In genomic region chr2:92376300-92376699, GRCm38 (mm10) we compare ENCODE assay signal across 8 mouse cellular contexts. TPM values are rescaled to one million over a fixed set of nuclear protein-coding genes. Genes with fewer than 3 reads are reported as not detected.
A peak's percentile ranks its signal among the peaks of the same experiment; 100 is the strongest.
DNase-seq lines count a peak whose midpoint lies in the region; ATAC-seq and TF ChIP-seq lines count a peak whose summit lies in the region.

No protein-coding gene starts in this region.

- no peak for TF ChIP-seq EP300 in MEL (IDR thresholded peaks at IDR 0.05; ENCODE audit: low read depth in 1 of 2, low read length in 2 of 2)

- peaks cover 24% of the 10 kb centered on the region for H3K4me1 ChIP-seq in heart, embryonic 12.5 days (replicated peaks)
- peaks cover 0 to 12% of the 10 kb centered on the region in 2 experiments; a peak in 2 of 4 replicates for H3K4me1 ChIP-seq in MEL (ENCODE audit: control insufficient read depth in 1 of 2, insufficient read depth in 2 of 2, low read length in 2 of 2)

- no peak for TF ChIP-seq CTCF in MEL (IDR thresholded peaks at IDR 0.05 in 2 of 3, conservative IDR thresholded peaks at IDR 0.05 in 1 of 3; ENCODE audit: control insufficient read depth in 1 of 3, insufficient read depth in 1 of 3, low read depth in 2 of 3, low read length in 3 of 3, poor library complexity in 1 of 3, severe bottlenecking in 1 of 3)

- WGBS in heart, embryonic 12.5 days = 80% methylated on average over 6 of the region's 6 CpGs
- 76% methylated on average over 6 of the region's 6 CpGs for WGBS in macrophage (ENCODE audit: missing documents)

- TF ChIP-seq RAD21 in MEL (IDR thresholded peaks at IDR 0.05; ENCODE audit: low read depth, low read length) = no peak

- no peaks in the 10 kb centered on the region for H3K9me3 ChIP-seq in heart, embryonic 12.5 days (replicated peaks)
- no peaks in the 10 kb centered on the region for H3K9me3 ChIP-seq in MEL (replicated peaks; ENCODE audit: insufficient read depth, low read length)

- H3K4me2 ChIP-seq in heart, embryonic 12.5 days = peak overlapping the region; percentile 97

- peaks cover 38% of the 10 kb centered on the region for H3K36me3 ChIP-seq in heart, embryonic 12.5 days
- H3K36me3 ChIP-seq in MEL (ENCODE audit: control insufficient read depth in 1 of 2, insufficient read depth in 2 of 2, low read length in 2 of 2) (no peaks in the 10 kb centered on the region; a peak in 1 of 4 replicates), macrophage (ENCODE audit: inconsistent target) (peaks cover 36% of the 10 kb centered on the region)

- TF ChIP-seq POLR2A in MEL (IDR thresholded peaks at IDR 0.05; ENCODE audit: control insufficient read depth in 1 of 2, insufficient read depth in 1 of 2, low read depth in 1 of 2, low read length in 2 of 2, poor library complexity in 1 of 2) = no peak

- H3K4me3 ChIP-seq in heart, embryonic 12.5 days = peak overlapping the region; percentile 83
- H3K4me3 ChIP-seq in MEL (ENCODE audit: control insufficient read depth in 1 of 2, insufficient read depth in 1 of 2, low read depth in 2 of 2, low read length in 2 of 2) = peak overlapping the region; percentile 72 to 84
- H3K4me3 ChIP-seq in macrophage (ENCODE audit: inconsistent target) = peak overlapping the region; percentile 97

- ATAC-seq in heart, embryonic 12.5 days (ENCODE audit: insufficient number of reproducible peaks, low FRiP score) = no peak
- peak; percentile 31 for ATAC-seq in granulocyte monocyte progenitor cell, adult 5-6 weeks (replicated peaks; ENCODE audit: poor library complexity, severe bottlenecking)
- no peak for ATAC-seq in activated CD4-positive, CD25-positive, alpha-beta regulatory T cell, adult 4 months

- H3K79me2 ChIP-seq in MEL (ENCODE audit: control insufficient read depth, insufficient read depth, low read length, poor library complexity) (peaks cover 5% of the 10 kb centered on the region), macrophage (ENCODE audit: inconsistent target) (peaks cover 21% of the 10 kb centered on the region; the same call in 1 of the 2 replicates)

- peaks cover 24% of the 10 kb centered on the region for H3K27me3 ChIP-seq in heart, embryonic 12.5 days (replicated peaks)
- no peaks in the 10 kb centered on the region for H3K27me3 ChIP-seq in MEL (ENCODE audit: control insufficient read depth in 1 of 2, insufficient read depth in 2 of 2, low read length in 2 of 2)

- H3K27ac ChIP-seq in heart, embryonic 12.5 days (ENCODE audit: poor library complexity, severe bottlenecking) = no peak overlapping the region
- no peak overlapping the region for H3K27ac ChIP-seq in MEL (ENCODE audit: control insufficient read depth, low read depth, low read length)
- no peak overlapping the region for H3K27ac ChIP-seq in macrophage

- DNase-seq in heart, postnatal 14 days = no peak
- peak; percentile 44 for DNase-seq in MEL (ENCODE audit: low read depth, low spot score)
- no peak for DNase-seq in urinary bladder, postnatal 36 days (ENCODE audit: low spot score in 2 of 2)
- no peak for DNase-seq in layer of hippocampus, postnatal 14 days (ENCODE audit: low spot score in 2 of 2)

- intact Hi-C loops in heart, postnatal 14 days (cut with DNase I) = no loop called here

- no peak overlapping the region for H3K9ac ChIP-seq in heart, embryonic 12.5 days
- H3K9ac ChIP-seq in MEL (ENCODE audit: control insufficient read depth, low read depth, low read length, poor library complexity, severe bottlenecking) = peak overlapping the region; percentile 77

RNA-seq across cellular contexts. Expression of gene Large2, which starts 1.6 kb away (rescaled TPM):
- polyA plus RNA-seq in heart, embryonic 12.5 days (2016; fragmentation: Nextera tagmentation; extraction: Ambion mirVana) = 1.2 and 1.8 TPM in 2 replicates
- total RNA-seq in heart, postnatal 14 days (2021) = under 1 TPM; 0.32 to 0.36 TPM
- not detected in 2 replicates for total RNA-seq in MEL (2012; rRNA removed)
- polyA plus RNA-seq in MEL (2012; ENCODE audit: insufficient read depth in 1 of 2, insufficient read length in 2 of 2, low read depth in 1 of 2, low replicate concordance in 2 of 2, missing spikeins in 1 of 2) = under 1 TPM in 1 of 2 experiments, not detected in 1; 0.03 TPM
- 0.75 and 2.5 TPM in 2 replicates for total RNA-seq in granulocyte monocyte progenitor cell, adult 5-6 weeks (2014; fragmentation: Nextera tagmentation)
- total RNA-seq in granulocyte monocyte progenitor cell, adult 5-6 weeks (2017) = 0.13 TPM in 1 of 2 replicates, not detected in the other
- not detected for total RNA-seq in macrophage (2018; cell fraction: chromatin; rRNA removed)
- not detected for total RNA-seq in macrophage (2018; cell fraction: cytosol; rRNA removed)
- total RNA-seq in macrophage (2018; cell fraction: nucleus; rRNA removed) = not detected
- polyA plus RNA-seq in macrophage (2018) = not detected in 3 replicates
- not detected for polyA plus RNA-seq in activated CD4-positive, CD25-positive, alpha-beta regulatory T cell, adult 4 months (2017; shearing (Covaris generic))
- 1 to 10 TPM in 1 of 2 experiments, not detected in 1; 1.7 TPM for total RNA-seq in layer of hippocampus, postnatal 14 days (2021)

RNA-seq across cellular contexts. Expression of gene Pex16, which starts 1.8 kb away (rescaled TPM):
- polyA plus RNA-seq in heart, embryonic 12.5 days (2016; fragmentation: Nextera tagmentation; extraction: Ambion mirVana) = 14.1 and 16.0 TPM in 2 replicates
- 10 to 100 TPM; 23.6 to 25.1 TPM for total RNA-seq in heart, postnatal 14 days (2021)
- 40.9 and 41.9 TPM in 2 replicates for total RNA-seq in MEL (2012; rRNA removed)
- 10 to 100 TPM in 1 of 2 experiments, not detected in 1; 52.5 TPM for polyA plus RNA-seq in MEL (2012; ENCODE audit: insufficient read depth in 1 of 2, insufficient read length in 2 of 2, low read depth in 1 of 2, low replicate concordance in 2 of 2, missing spikeins in 1 of 2)
- 13.2 and 21.1 TPM in 2 replicates for total RNA-seq in granulocyte monocyte progenitor cell, adult 5-6 weeks (2014; fragmentation: Nextera tagmentation)
- 15.3 and 17.0 TPM in 2 replicates for total RNA-seq in granulocyte monocyte progenitor cell, adult 5-6 weeks (2017)
- 10 to 100 TPM; 13.2 to 66.6 (median 39.2) TPM for total RNA-seq in macrophage (2018; cell fraction: chromatin; rRNA removed)
- 10 to 100 TPM; 10.3 to 36.5 (median 19.9) TPM for total RNA-seq in macrophage (2018; cell fraction: cytosol; rRNA removed)
- total RNA-seq in macrophage (2018; cell fraction: nucleus; rRNA removed) = 10 to 100 TPM; 13.0 to 44.1 (median 26.0) TPM
- polyA plus RNA-seq in macrophage (2018) = 5.9 to 14.5 TPM (median 11.3 TPM) in 3 replicates
- polyA plus RNA-seq in activated CD4-positive, CD25-positive, alpha-beta regulatory T cell, adult 4 months (2017; shearing (Covaris generic)) = 10 to 100 TPM; 40.0 to 59.3 TPM
- total RNA-seq in layer of hippocampus, postnatal 14 days (2021) = 10 to 100 TPM; 32.4 to 37.7 TPM

RNA-seq across cellular contexts. Expression of gene 1700029I15Rik, which starts 6.0 kb away (rescaled TPM):
- polyA plus RNA-seq in heart, embryonic 12.5 days (2016; fragmentation: Nextera tagmentation; extraction: Ambion mirVana) = 1.2 and 1.7 TPM in 2 replicates
- total RNA-seq in heart, postnatal 14 days (2021) = 1 to 10 TPM; 1.4 to 1.9 TPM
- 0.65 and 0.98 TPM in 2 replicates for total RNA-seq in MEL (2012; rRNA removed)
- polyA plus RNA-seq in MEL (2012; ENCODE audit: insufficient read depth in 1 of 2, insufficient read length in 2 of 2, low read depth in 1 of 2, low replicate concordance in 2 of 2, missing spikeins in 1 of 2) = 1 to 10 TPM in 1 of 2 experiments, not detected in 1; 3.2 TPM
- total RNA-seq in granulocyte monocyte progenitor cell, adult 5-6 weeks (2014; fragmentation: Nextera tagmentation) = 0.24 and 5.1 TPM in 2 replicates
- 0.82 and 3.6 TPM in 2 replicates for total RNA-seq in granulocyte monocyte progenitor cell, adult 5-6 weeks (2017)
- total RNA-seq in macrophage (2018; cell fraction: chromatin; rRNA removed) = 10 to 100 TPM in 21 of 26 experiments, 1 to 10 TPM in 5; 6.5 to 27.0 (median 13.9) TPM
- total RNA-seq in macrophage (2018; cell fraction: cytosol; rRNA removed) = 1 to 10 TPM in 9 of 26 experiments, under 1 TPM in 17; 0.24 to 2.5 (median 0.62) TPM
- total RNA-seq in macrophage (2018; cell fraction: nucleus; rRNA removed) = 10 to 100 TPM in 8 of 26 experiments, 1 to 10 TPM in 18; 3.4 to 13.4 (median 7.7) TPM
- polyA plus RNA-seq in macrophage (2018) = 0.50 to 0.61 TPM (median 0.60 TPM) in 3 replicates
- polyA plus RNA-seq in activated CD4-positive, CD25-positive, alpha-beta regulatory T cell, adult 4 months (2017; shearing (Covaris generic)) = 1 to 10 TPM; 1.1 to 1.2 TPM
- total RNA-seq in layer of hippocampus, postnatal 14 days (2021) = 1 to 10 TPM; 4.5 to 5.4 TPM

RNA-seq across cellular contexts. Expression of gene Mapk8ip1, which starts 24.8 kb away (rescaled TPM):
- 6.8 and 7.9 TPM in 2 replicates for polyA plus RNA-seq in heart, embryonic 12.5 days (2016; fragmentation: Nextera tagmentation; extraction: Ambion mirVana)
- 1 to 10 TPM; 7.4 to 8.6 TPM for total RNA-seq in heart, postnatal 14 days (2021)
- 1.5 and 2.5 TPM in 2 replicates for total RNA-seq in MEL (2012; rRNA removed)
- polyA plus RNA-seq in MEL (2012; ENCODE audit: insufficient read depth in 1 of 2, insufficient read length in 2 of 2, low read depth in 1 of 2, low replicate concordance in 2 of 2, missing spikeins in 1 of 2) = 1 to 10 TPM in 1 of 2 experiments, not detected in 1; 3.8 TPM
- not detected in 2 replicates for total RNA-seq in granulocyte monocyte progenitor cell, adult 5-6 weeks (2014; fragmentation: Nextera tagmentation)
- not detected in 2 replicates for total RNA-seq in granulocyte monocyte progenitor cell, adult 5-6 weeks (2017)
- 1 to 10 TPM in 1 of 26 experiments, under 1 TPM in 4, not detected in 21; 0.25 to 1.6 (median 0.50) TPM for total RNA-seq in macrophage (2018; cell fraction: chromatin; rRNA removed)
- under 1 TPM in 25 of 26 experiments, not detected in 1; 0.10 to 0.27 (median 0.15) TPM for total RNA-seq in macrophage (2018; cell fraction: cytosol; rRNA removed)
- total RNA-seq in macrophage (2018; cell fraction: nucleus; rRNA removed) = under 1 TPM in 3 of 26 experiments, not detected in 23; 0.24 to 0.75 (median 0.33) TPM
- polyA plus RNA-seq in macrophage (2018) = 0.09 to 0.12 TPM in 2 of 3 replicates, not detected in the other
- under 1 TPM; 0.36 to 0.45 TPM for polyA plus RNA-seq in activated CD4-positive, CD25-positive, alpha-beta regulatory T cell, adult 4 months (2017; shearing (Covaris generic))
- 100 to 1,000 TPM; 386 to 394 TPM for total RNA-seq in layer of hippocampus, postnatal 14 days (2021)

RNA-seq across cellular contexts. Expression of gene Cry2, which starts 57.5 kb away (rescaled TPM):
- 28.0 and 30.1 TPM in 2 replicates for polyA plus RNA-seq in heart, embryonic 12.5 days (2016; fragmentation: Nextera tagmentation; extraction: Ambion mirVana)
- 10 to 100 TPM; 20.9 to 26.6 TPM for total RNA-seq in heart, postnatal 14 days (2021)
- 13.3 and 16.4 TPM in 2 replicates for total RNA-seq in MEL (2012; rRNA removed)
- 10 to 100 TPM in 1 of 2 experiments, not detected in 1; 36.2 TPM for polyA plus RNA-seq in MEL (2012; ENCODE audit: insufficient read depth in 1 of 2, insufficient read length in 2 of 2, low read depth in 1 of 2, low replicate concordance in 2 of 2, missing spikeins in 1 of 2)
- total RNA-seq in granulocyte monocyte progenitor cell, adult 5-6 weeks (2014; fragmentation: Nextera tagmentation) = 12.3 and 15.8 TPM in 2 replicates
- 8.4 and 8.7 TPM in 2 replicates for total RNA-seq in granulocyte monocyte progenitor cell, adult 5-6 weeks (2017)
- 10 to 100 TPM in 23 of 26 experiments, 1 to 10 TPM in 3; 8.8 to 28.9 (median 20.4) TPM for total RNA-seq in macrophage (2018; cell fraction: chromatin; rRNA removed)
- 1 to 10 TPM; 1.6 to 4.4 (median 3.1) TPM for total RNA-seq in macrophage (2018; cell fraction: cytosol; rRNA removed)
- 10 to 100 TPM in 16 of 26 experiments, 1 to 10 TPM in 10; 5.3 to 24.1 (median 10.9) TPM for total RNA-seq in macrophage (2018; cell fraction: nucleus; rRNA removed)
- 2.4 to 3.5 TPM (median 3.0 TPM) in 3 replicates for polyA plus RNA-seq in macrophage (2018)
- polyA plus RNA-seq in activated CD4-positive, CD25-positive, alpha-beta regulatory T cell, adult 4 months (2017; shearing (Covaris generic)) = 1 to 10 TPM; 4.2 to 6.3 TPM
- 100 to 1,000 TPM in 1 of 2 experiments, 10 to 100 TPM in 1; 89.0 to 110 TPM for total RNA-seq in layer of hippocampus, postnatal 14 days (2021)
